Mouse (Mus musculus): ENCODE data around the gene Rilp. TPM values are rescaled to one million over a fixed set of nuclear protein-coding genes. Genes with fewer than 3 reads are reported as not detected.

Rilp gene
- total and polyA plus RNA-seq, 2 experiments = 23.0 to 32.6 TPM

DNA sequence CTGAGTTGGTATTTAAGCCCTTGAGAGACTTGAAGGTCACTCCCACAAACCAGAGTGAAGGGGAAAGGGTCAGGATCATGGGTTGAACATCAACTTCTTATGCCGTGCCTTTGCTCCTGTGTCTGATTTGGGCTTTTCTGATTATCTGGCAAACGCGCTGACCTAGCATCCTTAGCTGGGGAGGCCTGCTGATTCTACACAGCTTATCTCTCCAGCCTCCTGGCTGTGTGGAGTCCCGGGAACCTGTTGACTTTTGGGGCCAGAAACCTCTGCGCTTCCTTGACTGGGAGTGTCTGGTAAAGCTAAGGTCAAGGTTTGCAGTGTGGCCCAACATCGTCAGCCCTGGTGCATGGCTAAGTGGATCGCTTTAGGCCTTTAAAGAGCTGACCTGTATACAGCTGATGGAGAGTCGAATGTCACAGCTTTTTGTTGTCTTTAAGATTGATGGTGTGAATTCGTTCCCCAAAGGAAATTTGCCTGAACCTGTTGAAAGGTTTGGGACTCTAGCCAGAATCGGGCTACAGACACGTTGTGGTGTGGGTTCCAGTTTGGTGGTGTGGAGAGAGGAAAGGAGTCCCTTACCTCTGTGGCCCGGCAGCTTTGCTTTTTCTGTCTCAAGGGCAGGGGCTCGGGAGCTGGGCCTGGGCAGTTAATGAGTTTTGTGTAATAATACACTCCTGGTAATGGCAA, 25.4 kb downstream of the Rilp start:
- Histone ChIP-seq H3K79me2 (ENCODE audit: control insufficient read depth, insufficient read depth, low read length) (no peaks in the 10 kb centered on the region), H3K36me3 (ENCODE audit: control insufficient read depth, insufficient read depth, low read length) (no peaks in the 10 kb centered on the region), H3K4me1 (ENCODE audit: control insufficient read depth, insufficient read depth, low read length) (peaks cover 5% of the 10 kb centered on the region), H3K4me3 (ENCODE audit: insufficient read depth, low read depth, low read length) (0 out of 2 replicates have a peak overlapping the region, but pooled peaks have one; percentile 8), H3K27ac (replicated peaks; ENCODE audit: insufficient read depth, low read depth, low read length) (peak overlapping the region; percentile 45), H3K27me3 (ENCODE audit: control insufficient read depth, insufficient read depth, low read length) (no peaks in the 10 kb centered on the region), H3K9ac (ENCODE audit: low read depth, low read length) (peak overlapping the region; percentile 14; the same call in 1 of the 2 replicates)
- TF ChIP-seq CTCF (IDR thresholded peaks at IDR 0.05; ENCODE audit: low read depth, low read length) (no peak), POLR2A (IDR thresholded peaks at IDR 0.05; ENCODE audit: extremely low read depth, insufficient read depth, low read length) (no peak)
- 65% methylated on average over 13 of the region's 13 CpGs for WGBS
- peak; percentile 10 for DNase-seq (ENCODE audit: extremely low read depth, low read depth, low spot score)

DNA sequence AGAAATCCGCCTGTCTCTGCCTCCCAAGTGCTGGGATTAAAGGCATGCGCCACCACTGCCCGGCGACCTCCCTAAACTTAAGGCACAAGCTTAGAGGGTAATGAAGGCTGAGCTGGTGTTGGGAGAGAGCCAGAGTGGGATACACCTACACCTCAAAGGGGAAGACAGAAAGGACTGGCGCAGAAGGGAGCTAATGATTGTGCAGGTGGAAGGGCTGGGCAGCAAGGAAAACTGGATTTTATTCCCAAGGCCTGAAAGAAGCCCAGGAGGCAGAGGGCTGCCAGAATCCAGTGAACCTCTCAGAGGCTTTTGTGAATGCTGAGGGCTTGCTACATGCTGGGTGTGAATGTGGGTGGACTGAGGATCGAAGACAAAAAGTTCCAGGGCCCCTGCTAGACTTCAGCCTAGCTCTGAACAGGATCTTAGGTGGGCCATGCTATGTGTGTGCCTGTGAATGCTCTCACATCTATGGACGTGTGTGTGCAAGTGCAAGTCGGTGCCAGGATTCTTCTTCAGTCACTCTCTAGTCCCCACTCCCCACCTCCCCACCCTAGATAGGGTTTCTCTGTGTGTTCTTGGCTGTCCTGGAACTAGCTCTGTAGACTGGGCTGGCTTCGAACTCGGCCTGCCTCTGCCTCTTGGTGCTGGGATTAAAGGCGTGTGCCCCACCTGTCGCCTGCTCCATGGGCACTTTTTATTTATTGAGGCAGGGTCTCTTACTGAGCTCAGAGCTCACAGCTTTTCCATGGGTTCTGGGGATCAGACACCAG, 26.5 kb downstream of the Rilp start:
- Histone ChIP-seq H3K27me3 (ENCODE audit: control insufficient read depth, insufficient read depth, low read length) (no peaks in the 10 kb centered on the region), H3K9ac (ENCODE audit: low read depth, low read length) (no peak overlapping the region), H3K36me3 (ENCODE audit: control insufficient read depth, insufficient read depth, low read length) (no peaks in the 10 kb centered on the region), H3K4me3 (ENCODE audit: insufficient read depth, low read depth, low read length) (no peak overlapping the region), H3K27ac (replicated peaks; ENCODE audit: insufficient read depth, low read depth, low read length) (no peak overlapping the region), H3K79me2 (ENCODE audit: control insufficient read depth, insufficient read depth, low read length) (no peaks in the 10 kb centered on the region), H3K4me1 (ENCODE audit: control insufficient read depth, insufficient read depth, low read length) (no peaks in the 10 kb centered on the region)
- no peak for TF ChIP-seq CTCF (IDR thresholded peaks at IDR 0.05; ENCODE audit: low read depth, low read length)
- TF ChIP-seq POLR2A (IDR thresholded peaks at IDR 0.05; ENCODE audit: extremely low read depth, insufficient read depth, low read length) = no peak
- no peak for DNase-seq (ENCODE audit: extremely low read depth, low read depth, low spot score)
- 92% methylated on average over 12 of the region's 12 CpGs for WGBS

DNA sequence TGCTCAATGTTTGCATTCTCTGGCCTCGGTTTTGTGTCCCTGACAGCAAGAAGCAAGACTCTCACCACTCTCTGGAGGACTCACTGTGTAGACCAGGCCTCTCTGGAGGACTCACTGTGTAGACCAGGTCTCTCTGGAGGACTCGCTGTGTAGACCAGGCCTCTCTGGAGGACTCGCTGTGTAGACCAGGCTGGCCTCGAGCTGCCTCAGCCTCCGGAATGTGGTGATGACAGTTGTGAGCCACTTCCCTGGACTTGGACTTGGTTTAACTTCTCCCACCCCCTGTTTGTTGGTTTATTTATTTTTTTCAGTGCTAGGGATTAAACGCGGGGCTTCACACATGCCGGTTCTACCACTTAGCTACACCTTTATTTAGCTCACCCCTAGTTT, 27.1 kb downstream of the Rilp start:
- TF ChIP-seq POLR2A (IDR thresholded peaks at IDR 0.05; ENCODE audit: extremely low read depth, insufficient read depth, low read length) = no peak
- no peak for TF ChIP-seq CTCF (IDR thresholded peaks at IDR 0.05; ENCODE audit: low read depth, low read length)
- Histone ChIP-seq H3K27ac (replicated peaks; ENCODE audit: insufficient read depth, low read depth, low read length) (no peak overlapping the region), H3K4me1 (ENCODE audit: control insufficient read depth, insufficient read depth, low read length) (no peaks in the 10 kb centered on the region)

DNA sequence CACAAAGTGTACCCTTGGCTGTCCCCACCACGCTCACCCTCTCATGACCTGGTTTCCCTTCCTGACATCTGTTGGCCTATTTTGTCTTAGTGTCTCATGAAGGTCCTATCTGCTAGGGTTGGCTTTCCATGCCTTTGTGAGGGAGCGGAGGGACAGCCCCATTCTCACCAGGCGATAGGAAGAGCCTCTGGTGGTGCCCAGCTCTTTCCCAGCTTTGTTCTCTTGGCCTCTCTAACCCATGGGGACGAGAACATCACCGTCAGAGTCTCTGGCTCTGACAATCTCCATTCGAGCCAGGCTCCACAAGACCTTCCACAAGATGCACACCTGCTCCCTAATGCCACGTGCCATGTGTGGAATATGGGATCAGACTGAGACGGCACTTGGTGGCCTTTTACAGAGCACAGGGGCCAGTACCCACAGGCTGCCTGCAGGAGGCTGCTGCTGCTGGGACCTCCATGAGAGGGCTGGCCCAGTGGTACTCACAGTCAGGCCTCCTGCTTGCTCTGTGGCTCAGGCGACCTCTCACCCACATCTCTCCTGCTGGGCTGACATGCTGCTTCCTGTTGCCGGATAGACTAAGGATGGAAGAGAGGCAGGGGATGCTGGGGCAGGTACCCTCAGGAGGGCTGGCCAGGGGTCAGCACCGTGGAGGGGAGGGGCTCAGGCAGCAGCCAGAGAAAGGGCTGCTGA, 27.7 kb downstream of the Rilp start:
- H3K27me3 ChIP-seq (ENCODE audit: control insufficient read depth, insufficient read depth, low read length) = no peaks in the 10 kb centered on the region
- WGBS = 70% methylated on average over 11 of the region's 11 CpGs
- 0 out of 2 replicates have a peak overlapping the region, but pooled peaks have one; percentile 0 for H3K9ac ChIP-seq (ENCODE audit: low read depth, low read length)
- no peaks in the 10 kb centered on the region for H3K36me3 ChIP-seq (ENCODE audit: control insufficient read depth, insufficient read depth, low read length)
- H3K4me1 ChIP-seq (ENCODE audit: control insufficient read depth, insufficient read depth, low read length) = no peaks in the 10 kb centered on the region
- H3K27ac ChIP-seq (replicated peaks; ENCODE audit: insufficient read depth, low read depth, low read length) = peak overlapping the region; percentile 16; the same call in 1 of the 2 replicates
- no peak for TF ChIP-seq POLR2A (IDR thresholded peaks at IDR 0.05; ENCODE audit: extremely low read depth, insufficient read depth, low read length)
- no peak for TF ChIP-seq CTCF (IDR thresholded peaks at IDR 0.05; ENCODE audit: low read depth, low read length)
- no peak for DNase-seq (ENCODE audit: extremely low read depth, low read depth, low spot score)
- no peak overlapping the region for H3K4me3 ChIP-seq (ENCODE audit: insufficient read depth, low read depth, low read length)
- H3K79me2 ChIP-seq (ENCODE audit: control insufficient read depth, insufficient read depth, low read length) = no peaks in the 10 kb centered on the region

More for the DNA sequence above, 27.1 kb downstream of the Rilp start:
- no peak overlapping the region for H3K9ac ChIP-seq (ENCODE audit: low read depth, low read length)
- no peak overlapping the region for H3K4me3 ChIP-seq (ENCODE audit: insufficient read depth, low read depth, low read length)
- no peaks in the 10 kb centered on the region for H3K27me3 ChIP-seq (ENCODE audit: control insufficient read depth, insufficient read depth, low read length)
- DNase-seq (ENCODE audit: extremely low read depth, low read depth, low spot score) = no peak
- WGBS = 80% methylated on average over 8 of the region's 8 CpGs
- no peaks in the 10 kb centered on the region for H3K79me2 ChIP-seq (ENCODE audit: control insufficient read depth, insufficient read depth, low read length)
- H3K36me3 ChIP-seq (ENCODE audit: control insufficient read depth, insufficient read depth, low read length) = no peaks in the 10 kb centered on the region

DNA sequence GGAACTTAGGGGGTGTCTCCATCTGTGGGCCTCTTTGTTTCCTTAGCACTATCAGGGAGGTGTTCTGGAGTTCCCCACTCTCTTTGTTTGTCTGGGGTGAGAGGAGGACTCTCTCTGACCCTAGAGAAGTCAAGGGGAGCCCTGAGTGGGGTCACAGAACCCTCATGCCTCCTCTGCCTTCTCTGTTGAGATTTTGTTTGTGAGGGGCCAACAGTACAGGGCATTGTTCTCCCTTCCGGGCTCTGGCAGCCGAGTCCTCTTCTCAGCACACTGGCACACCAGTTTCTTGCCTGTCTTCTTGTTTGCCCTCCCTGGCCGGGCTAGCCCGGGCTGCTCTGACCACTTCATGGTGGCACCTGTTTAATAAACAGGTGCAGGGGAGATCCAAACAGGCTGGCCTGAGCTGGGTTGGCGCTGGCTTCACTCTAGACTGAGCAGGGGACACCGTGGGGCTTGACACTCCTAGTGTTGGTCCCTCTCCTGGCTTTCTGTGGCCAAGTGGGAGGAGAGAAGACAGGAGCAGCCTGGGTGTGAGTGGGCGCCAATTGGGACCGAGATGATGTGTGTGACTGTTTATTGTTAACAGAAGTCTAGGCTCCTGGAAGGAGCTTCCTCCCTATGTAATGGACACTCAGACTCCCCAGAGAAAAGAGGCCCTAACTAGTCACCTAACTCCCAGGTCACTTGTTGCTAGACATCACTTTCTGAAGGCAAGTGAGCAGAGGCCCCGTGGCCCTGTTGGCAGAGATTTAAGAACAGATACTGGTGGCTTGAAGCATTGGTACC, 28.5 kb downstream of the Rilp start:
- Histone ChIP-seq H3K9ac (ENCODE audit: low read depth, low read length) (no peak overlapping the region), H3K36me3 (ENCODE audit: control insufficient read depth, insufficient read depth, low read length) (no peaks in the 10 kb centered on the region), H3K4me1 (ENCODE audit: control insufficient read depth, insufficient read depth, low read length) (no peaks in the 10 kb centered on the region), H3K4me3 (ENCODE audit: insufficient read depth, low read depth, low read length) (no peak overlapping the region), H3K27ac (replicated peaks; ENCODE audit: insufficient read depth, low read depth, low read length) (peak overlapping the region; percentile 16; the same call in 1 of the 2 replicates), H3K79me2 (ENCODE audit: control insufficient read depth, insufficient read depth, low read length) (no peaks in the 10 kb centered on the region), H3K27me3 (ENCODE audit: control insufficient read depth, insufficient read depth, low read length) (no peaks in the 10 kb centered on the region)
- no peak for DNase-seq (ENCODE audit: extremely low read depth, low read depth, low spot score)
- whole genome bisulfite sequencing = 73% methylated on average over 9 of the region's 9 CpGs
- no peak for TF ChIP-seq CTCF (IDR thresholded peaks at IDR 0.05; ENCODE audit: low read depth, low read length)
- no peak for TF ChIP-seq POLR2A (IDR thresholded peaks at IDR 0.05; ENCODE audit: extremely low read depth, insufficient read depth, low read length)

All from liver, adult 2 months (tissue).